Mouse (Mus musculus) erythroblast, embryonic 14.5 days (primary cell): ENCODE results near the gene Cdk2.

Source experiments
- GATA1 ChIP-seq: IDR thresholded peaks from 2 replicates; pipeline ENCODE4 v1.6.1; 2012; ENCODE audit warnings: low read length, inconsistent platforms, mixed read lengths
- TAL1 ChIP-seq: IDR thresholded peaks from 3 replicates; pipeline ENCODE4 v1.6.1; 2012; ENCODE audit warnings: low read length, inconsistent platforms, mixed read lengths

DNA sequence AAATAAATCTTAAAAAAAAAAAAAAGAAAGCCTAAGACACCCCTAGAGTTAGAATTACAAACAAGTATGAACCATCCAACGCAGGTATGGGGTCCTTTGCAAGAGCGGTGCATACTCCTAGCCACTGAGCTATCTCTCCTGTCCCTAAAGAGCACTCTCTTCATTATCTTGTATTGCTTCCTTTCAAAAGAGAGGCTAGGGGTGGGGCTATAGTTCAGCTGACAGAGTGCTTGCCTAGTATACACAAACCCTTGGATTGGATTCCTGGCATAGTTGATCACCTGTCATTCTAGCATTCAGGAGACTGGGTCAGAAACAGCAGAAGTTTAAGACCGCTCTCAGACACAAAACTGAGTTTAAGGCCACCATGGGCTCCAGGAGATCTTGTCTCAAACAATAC, 49.6 kb downstream of the Cdk2 start:
- TF ChIP-seq TAL1 (no peak), GATA1 (no peak)
